Mouse (Mus musculus) neural tube, embryonic 15.5 days (tissue): Measurements from ENCODE around the gene Ccdc22. TPM values are rescaled to one million over a fixed set of nuclear protein-coding genes. Genes with fewer than 3 reads are reported as not detected.

Experiments used
- ATAC-seq: fragments of 200-750 bp; cut with Nextera tagmentation; 2 replicates; pipeline ENCODE4 v1.8.0; 2017; ENCODE audit warnings: mild to moderate bottlenecking, moderate TSS enrichment, moderate library complexity; ENCODE audit not compliant: low FRiP score
- H3K27ac ChIP-seq: fragments of 300-500 bp; sonication (generic); replicated peaks from 2 replicates; pipeline ENCODE4 v1.5.1; 2015; ENCODE audit warnings: mild to moderate bottlenecking, inconsistent platforms
- H3K27me3 ChIP-seq: fragments of 300-500 bp; sonication (generic); replicated peaks from 2 replicates; pipeline ENCODE4 v1.6.1; 2015; ENCODE audit warnings: inconsistent platforms
- H3K36me3 ChIP-seq: fragments of 300-500 bp; sonication (generic); 2 replicates; pipeline ENCODE4 v1.6.1; 2015; ENCODE audit warnings: inconsistent platforms
- H3K4me1 ChIP-seq: fragments of 300-500 bp; sonication (generic); 2 replicates; pipeline ENCODE4 v1.6.1; 2015; ENCODE audit warnings: inconsistent platforms
- H3K4me2 ChIP-seq: fragments of 300-500 bp; sonication (generic); 2 replicates; pipeline ENCODE4 v1.6.1; 2015; ENCODE audit warnings: inconsistent platforms, mild to moderate bottlenecking, moderate library complexity
- H3K4me3 ChIP-seq: fragments of 300-500 bp; sonication (generic); replicated peaks from 2 replicates; pipeline ENCODE4 v1.5.1; 2015; ENCODE audit warnings: mild to moderate bottlenecking, inconsistent platforms
- H3K9ac ChIP-seq: fragments of 300-500 bp; sonication (generic); replicated peaks from 2 replicates; pipeline ENCODE4 v1.6.1; 2015; ENCODE audit warnings: mild to moderate bottlenecking, inconsistent platforms
- H3K9me3 ChIP-seq: fragments of 300-500 bp; sonication (generic); replicated peaks from 2 replicates; pipeline ENCODE4 v1.6.1; 2016; ENCODE audit warnings: inconsistent platforms
- WGBS: fragments of 180-500 bp; shearing (Covaris S2); methylation state at CpG from one replicate; pipeline ENCODE4 v1.1.7; 2015; ENCODE audit warnings: mixed read lengths; 5-methylcytosine and 5-hydroxymethylcytosine counted together
- polyA plus RNA-seq: library from polyadenylated mRNA; unstranded; fragments of >200 nt; fragmentation: Nextera tagmentation; extraction: Ambion mirVana; gene quantifications from 2 replicates; pipeline ENCODE4 v1.2.1, GENCODE M21; 2015

Gene Ccdc22
- polyA plus RNA-seq, 1 experiment from 2014 or later, result 28.4 TPM

DNA sequence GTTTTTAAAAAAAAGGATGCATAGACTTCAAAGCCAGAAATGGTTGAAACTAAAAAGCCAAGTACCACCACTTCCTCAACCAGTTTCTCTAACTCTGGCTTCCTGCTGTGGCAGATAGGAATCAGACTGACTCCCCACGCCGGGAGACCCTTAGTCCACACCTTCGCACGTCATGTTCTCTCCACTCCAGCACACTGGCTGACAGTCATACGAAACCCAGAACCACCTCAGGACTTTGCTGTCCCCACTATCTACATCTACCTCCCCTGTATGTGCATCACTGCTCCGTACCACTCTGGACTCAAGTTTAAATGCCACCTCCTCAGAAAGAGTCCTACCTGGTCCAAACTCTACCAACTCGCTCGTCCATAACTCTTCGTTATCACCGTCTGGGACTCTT, 32.9 kb downstream of the Ccdc22 start:
- 89% methylated on average over 10 of the region's 10 CpGs for WGBS
- H3K4me2 ChIP-seq, result peak overlapping the region; percentile 65
- ATAC-seq, result no peak
- H3K27me3 ChIP-seq, result no peaks in the 10 kb centered on the region
- no peaks in the 10 kb centered on the region for H3K9me3 ChIP-seq
- no peaks in the 10 kb centered on the region for H3K36me3 ChIP-seq
- no peak overlapping the region for H3K27ac ChIP-seq
- H3K4me1 ChIP-seq, result peaks cover 30% of the 10 kb centered on the region
- H3K9ac ChIP-seq, result no peak overlapping the region
- no peak overlapping the region for H3K4me3 ChIP-seq

GRCm38 (mm10) chrX:7571565-7572136, 33.7 kb downstream of the Ccdc22 start:
- peaks cover 30% of the 10 kb centered on the region for H3K4me1 ChIP-seq
- H3K4me3 ChIP-seq, result no peak overlapping the region
- H3K27me3 ChIP-seq, result no peaks in the 10 kb centered on the region
- no peak overlapping the region for H3K9ac ChIP-seq
- 83% methylated on average over 9 of the region's 9 CpGs for WGBS
- no peaks in the 10 kb centered on the region for H3K9me3 ChIP-seq
- peak overlapping the region; percentile 65 for H3K4me2 ChIP-seq
- H3K27ac ChIP-seq, result no peak overlapping the region
- no peak for ATAC-seq
- no peaks in the 10 kb centered on the region for H3K36me3 ChIP-seq

DNA sequence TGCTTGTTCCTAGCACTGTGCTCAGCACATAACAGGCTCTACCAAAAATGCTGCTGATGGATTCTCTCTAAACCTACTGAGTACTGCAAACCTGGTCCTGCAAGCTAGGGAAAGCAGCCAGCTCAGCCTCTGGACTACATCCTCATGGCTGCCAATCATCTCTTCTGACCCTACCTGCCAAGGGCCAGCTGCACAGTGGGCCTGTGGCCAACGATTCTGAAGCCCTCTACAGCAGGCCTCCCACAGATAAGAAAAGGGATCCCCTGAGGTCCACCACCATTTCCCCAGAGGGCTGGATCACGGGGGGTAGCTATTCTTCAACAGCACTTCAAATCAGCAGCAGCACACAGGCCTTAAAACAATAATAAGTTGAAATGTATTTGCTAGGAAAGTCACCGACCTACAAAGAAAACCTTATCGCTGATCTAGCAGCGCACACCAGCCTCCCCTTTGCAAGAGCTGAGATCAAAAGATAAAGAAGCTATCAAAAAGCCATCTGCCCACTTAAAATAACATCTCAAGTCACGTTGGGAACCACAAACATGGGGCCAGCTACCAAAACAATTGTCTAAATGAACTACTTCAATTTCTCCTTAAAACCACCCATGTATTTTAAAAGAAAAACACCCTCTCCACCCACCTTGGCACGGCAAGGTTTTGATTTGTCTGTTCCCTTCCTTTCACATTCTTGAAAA, 34.7 kb downstream of the Ccdc22 start:
- no peak for ATAC-seq
- WGBS, result 61% methylated on average over 7 of the region's 7 CpGs

GRCm38 (mm10) chrX:7567491-7567890, 37.8 kb downstream of the Ccdc22 start:
- Histone ChIP-seq H3K4me2 (no peak overlapping the region), H3K4me1 (peaks cover 21% of the 10 kb centered on the region), H3K27me3 (no peaks in the 10 kb centered on the region), H3K36me3 (no peaks in the 10 kb centered on the region), H3K9me3 (no peaks in the 10 kb centered on the region), H3K4me3 (no peak overlapping the region), H3K27ac (no peak overlapping the region), H3K9ac (no peak overlapping the region)
- ATAC-seq, result no peak
- 75% methylated on average over 9 of the region's 9 CpGs for WGBS

More for the DNA sequence above, 34.7 kb downstream of the Ccdc22 start:
- Histone ChIP-seq H3K9ac (no peak overlapping the region), H3K27me3 (no peaks in the 10 kb centered on the region), H3K4me1 (peaks cover 30% of the 10 kb centered on the region), H3K36me3 (no peaks in the 10 kb centered on the region), H3K4me3 (no peak overlapping the region), H3K9me3 (no peaks in the 10 kb centered on the region), H3K27ac (no peak overlapping the region), H3K4me2 (no peak overlapping the region)

DNA sequence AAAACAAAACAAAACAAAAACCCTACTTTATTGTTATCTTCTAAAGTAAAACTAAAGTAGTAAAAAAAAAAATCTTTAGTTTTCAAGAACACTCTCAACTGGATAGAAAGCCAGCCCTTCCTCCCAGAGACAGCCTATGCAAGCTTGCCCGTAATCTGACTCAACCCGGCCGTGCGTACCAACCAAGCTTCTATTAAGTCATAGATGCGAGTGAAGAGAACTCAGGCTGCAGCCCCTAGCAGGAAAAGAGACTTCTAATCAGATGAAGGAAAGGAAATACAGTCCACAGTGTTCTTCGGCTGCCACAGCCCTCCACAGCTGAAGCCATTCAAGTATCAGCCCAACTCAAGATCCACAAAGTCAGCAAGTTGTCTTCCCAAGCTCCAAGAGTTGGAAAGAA, 39.0 kb downstream of the Ccdc22 start:
- 90% methylated on average over 6 of the region's 6 CpGs for WGBS
- Histone ChIP-seq H3K4me2 (no peak overlapping the region), H3K9me3 (no peaks in the 10 kb centered on the region), H3K36me3 (no peaks in the 10 kb centered on the region), H3K27ac (no peak overlapping the region), H3K27me3 (no peaks in the 10 kb centered on the region), H3K9ac (no peak overlapping the region), H3K4me3 (no peak overlapping the region), H3K4me1 (peaks cover 11% of the 10 kb centered on the region; the same call in 1 of the 2 replicates)
- no peak for ATAC-seq

DNA sequence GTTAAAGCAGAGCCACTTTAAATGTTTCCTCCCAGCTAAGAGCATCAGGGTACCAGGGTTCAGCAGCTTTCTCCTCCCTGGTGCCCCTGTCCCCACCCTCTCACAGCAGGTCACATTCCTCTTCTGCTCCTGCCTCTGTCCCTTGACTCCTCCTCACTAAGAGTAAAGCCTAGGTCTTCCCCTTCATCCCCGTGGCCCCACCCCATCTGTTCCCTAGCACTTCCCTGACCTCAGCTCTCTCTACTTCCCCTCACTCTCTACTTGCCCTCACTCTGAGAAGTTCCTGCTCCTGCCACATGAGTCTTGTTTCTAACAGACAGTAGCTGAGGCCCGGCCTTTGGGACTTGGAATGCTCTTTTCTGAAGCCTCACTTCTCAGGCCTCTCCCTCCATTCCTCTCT, 42.2 kb downstream of the Ccdc22 start:
- no peak overlapping the region for H3K4me3 ChIP-seq
- 14% methylated on average over 2 of the region's 2 CpGs for WGBS
- no peak overlapping the region for H3K27ac ChIP-seq
- H3K36me3 ChIP-seq, result 0 out of 2 replicates have a peak, but pooled peaks cover 2% of the 10 kb centered on the region
- no peak overlapping the region for H3K9ac ChIP-seq
- no peak for ATAC-seq
- no peaks in the 10 kb centered on the region for H3K27me3 ChIP-seq
- H3K4me1 ChIP-seq, result no peaks in the 10 kb centered on the region
- H3K4me2 ChIP-seq, result no peak overlapping the region
- no peaks in the 10 kb centered on the region for H3K9me3 ChIP-seq

DNA sequence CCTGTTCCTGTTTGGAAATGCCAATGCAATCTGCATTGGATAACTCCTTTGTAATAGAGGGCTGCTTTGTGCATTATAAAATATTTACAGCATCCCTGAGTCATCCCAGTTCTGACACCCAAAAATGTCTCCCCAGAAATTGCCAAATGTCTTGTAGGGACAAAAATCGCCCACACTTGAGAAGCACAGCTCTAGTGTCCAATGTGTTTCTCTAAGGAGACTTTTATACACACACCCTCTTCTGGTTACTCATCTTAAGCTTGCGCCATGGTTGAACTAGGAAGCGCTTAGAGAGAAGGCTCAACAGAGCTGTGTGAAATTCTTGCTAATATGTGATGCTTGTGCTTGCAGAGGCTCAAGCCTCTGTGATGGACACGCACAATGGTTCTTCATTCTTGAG, 51.8 kb downstream of the Ccdc22 start:
- WGBS, result 94% methylated on average over 4 of the region's 4 CpGs
- no peak overlapping the region for H3K9ac ChIP-seq
- no peaks in the 10 kb centered on the region for H3K4me1 ChIP-seq
- H3K9me3 ChIP-seq, result no peaks in the 10 kb centered on the region
- no peak for ATAC-seq
- H3K36me3 ChIP-seq, result no peaks in the 10 kb centered on the region
- H3K4me3 ChIP-seq, result no peak overlapping the region
- H3K4me2 ChIP-seq, result no peak overlapping the region
- H3K27me3 ChIP-seq, result no peaks in the 10 kb centered on the region
- H3K27ac ChIP-seq, result no peak overlapping the region

Other genes starting within 250 kb of the Ccdc22 start
- gene Usp27x, start 229.7 kb downstream of the Ccdc22 start, polyA plus RNA-seq, result 2.1 and 2.3 TPM in 2 replicates
- 0.08 and 0.26 TPM in 2 replicates for gene Foxp3, start 31.9 kb downstream of the Ccdc22 start, polyA plus RNA-seq
- 6.0 and 7.5 TPM in 2 replicates for gene Ppp1r3f, start 31.2 kb downstream of the Ccdc22 start, polyA plus RNA-seq
- 0.24 and 0.35 TPM in 2 replicates for gene Cacna1f, start 1.6 kb upstream of the Ccdc22 start, polyA plus RNA-seq
- 195 and 223 TPM in 2 replicates for gene Syp, start 33.0 kb upstream of the Ccdc22 start, polyA plus RNA-seq
- gene Prickle3, start 51.7 kb upstream of the Ccdc22 start, polyA plus RNA-seq, result 1.7 and 3.8 TPM in 2 replicates
- 20.3 and 50.6 TPM in 2 replicates for gene Plp2, start 65.9 kb upstream of the Ccdc22 start, polyA plus RNA-seq
- gene Magix, start 75.7 kb upstream of the Ccdc22 start, polyA plus RNA-seq, result 0.13 TPM in 1 of 2 replicates, not detected in the other
- 46.0 and 46.5 TPM in 2 replicates for gene Gpkow, start 91.6 kb upstream of the Ccdc22 start, polyA plus RNA-seq
- gene Wdr45, start 108.8 kb upstream of the Ccdc22 start, polyA plus RNA-seq, result 34.6 and 34.9 TPM in 2 replicates
- 1.4 TPM in 1 of 2 replicates, not detected in the other for gene Gm45208, start 116.7 kb upstream of the Ccdc22 start, polyA plus RNA-seq
- 128 and 132 TPM in 2 replicates for gene Praf2, start 122.9 kb upstream of the Ccdc22 start, polyA plus RNA-seq
- 50.8 and 56.3 TPM in 2 replicates for gene Ccdc120, start 145.4 kb upstream of the Ccdc22 start, polyA plus RNA-seq
- gene Tfe3, start 157.0 kb upstream of the Ccdc22 start, polyA plus RNA-seq, result 24.7 and 25.2 TPM in 2 replicates
- gene Gripap1, start 184.2 kb upstream of the Ccdc22 start, polyA plus RNA-seq, result 63.0 and 67.4 TPM in 2 replicates
- gene Kcnd1, start 216.8 kb upstream of the Ccdc22 start, polyA plus RNA-seq, result 5.7 and 6.5 TPM in 2 replicates
- gene Otud5, start 235.8 kb upstream of the Ccdc22 start, polyA plus RNA-seq, result 40.0 and 40.4 TPM in 2 replicates